Mouse (Mus musculus) heart, embryonic 11.5 days (tissue): Measurements from ENCODE around the gene Syngr1. TPM values are rescaled to one million over a fixed set of nuclear protein-coding genes. Genes with fewer than 3 reads are reported as not detected.

Experiments used
- ATAC-seq: fragments of 200-750 bp; cut with Nextera tagmentation; replicated peaks from 2 replicates; pipeline ENCODE4 v1.8.0; 2017; ENCODE audit warnings: moderate library complexity; ENCODE audit not compliant: insufficient number of reproducible peaks, low FRiP score, low TSS enrichment
- H3K27ac ChIP-seq: fragments of 300-500 bp; sonication (generic); 2 replicates; pipeline ENCODE4 v1.5.1; 2014; ENCODE audit warnings: mild to moderate bottlenecking, low read depth, low read length
- H3K27me3 ChIP-seq: fragments of 300-500 bp; sonication (generic); 2 replicates; pipeline ENCODE4 v1.6.1; 2014; ENCODE audit warnings: mild to moderate bottlenecking, low read length, mixed read lengths; ENCODE audit not compliant: control insufficient read depth, insufficient read depth
- H3K36me3 ChIP-seq: fragments of 300-500 bp; sonication (generic); 2 replicates; pipeline ENCODE4 v1.6.1; 2014; ENCODE audit warnings: mild to moderate bottlenecking, low read length, moderate library complexity, mixed read lengths; ENCODE audit not compliant: control insufficient read depth, insufficient read depth
- H3K4me1 ChIP-seq: fragments of 300-500 bp; sonication (generic); 2 replicates; pipeline ENCODE4 v1.6.1; 2014; ENCODE audit warnings: low read length; ENCODE audit not compliant: control insufficient read depth, insufficient read depth
- H3K4me2 ChIP-seq: fragments of 300-500 bp; sonication (generic); 2 replicates; pipeline ENCODE4 v1.6.1; 2014; ENCODE audit warnings: mild to moderate bottlenecking, moderate library complexity
- H3K4me3 ChIP-seq: fragments of 300-500 bp; sonication (generic); 2 replicates; pipeline ENCODE4 v1.5.1; 2014; ENCODE audit warnings: low read depth, low read length
- H3K9ac ChIP-seq: fragments of 300-500 bp; sonication (generic); 2 replicates; pipeline ENCODE4 v1.6.1; 2014; ENCODE audit warnings: mild to moderate bottlenecking, low read depth, low read length, moderate library complexity
- H3K9me3 ChIP-seq: fragments of 300-500 bp; sonication (generic); replicated peaks from 2 replicates; pipeline ENCODE4 v1.6.1; 2016; ENCODE audit warnings: low read length; ENCODE audit not compliant: control insufficient read depth
- WGBS: fragments of 180-500 bp; shearing (Covaris S2); extraction: QIAGEN DNeasy Blood & Tissue Kit; methylation state at CpG from one replicate; pipeline ENCODE4 v1.1.7; 2014; ENCODE audit not compliant: insufficient replicate concordance; 5-methylcytosine and 5-hydroxymethylcytosine counted together
- polyA plus RNA-seq: library from polyadenylated mRNA; unstranded; fragments of >200 nt; fragmentation: Nextera tagmentation; extraction: Ambion mirVana; gene quantifications from 2 replicates; pipeline ENCODE4 v1.2.1, GENCODE M21; 2014

The Syngr1 gene
- polyA plus RNA-seq, 1 experiment from 2014 or later: 15.2 TPM

GRCm38 (mm10) chr15:80073256-80073621, 17.9 kb upstream of the Syngr1 start:
- peaks cover 7% of the 10 kb centered on the region for H3K36me3 ChIP-seq
- no peak overlapping the region for H3K9ac ChIP-seq
- no peak overlapping the region for H3K4me3 ChIP-seq
- H3K27ac ChIP-seq: no peak overlapping the region
- peaks cover 11% of the 10 kb centered on the region for H3K4me1 ChIP-seq
- no peak for ATAC-seq
- H3K27me3 ChIP-seq: no peaks in the 10 kb centered on the region
- no peaks in the 10 kb centered on the region for H3K9me3 ChIP-seq
- 80% methylated on average over 1 of the region's 1 CpGs for WGBS
- H3K4me2 ChIP-seq: no peak overlapping the region

GRCm38 (mm10) chr15:80074663-80075373, 16.3 kb upstream of the Syngr1 start:
- ATAC-seq: no peak
- peaks cover 21% of the 10 kb centered on the region for H3K36me3 ChIP-seq
- H3K9me3 ChIP-seq: no peaks in the 10 kb centered on the region
- no peak overlapping the region for H3K4me2 ChIP-seq
- H3K4me3 ChIP-seq: no peak overlapping the region
- no peak overlapping the region for H3K27ac ChIP-seq
- WGBS: 38% methylated on average over 6 of the region's 6 CpGs
- H3K9ac ChIP-seq: no peak overlapping the region
- peaks cover 16% of the 10 kb centered on the region for H3K4me1 ChIP-seq
- H3K27me3 ChIP-seq: no peaks in the 10 kb centered on the region

GRCm38 (mm10) chr15:80075374-80075694, 15.8 kb upstream of the Syngr1 start:
- Histone ChIP-seq H3K4me1 (peaks cover 15% of the 10 kb centered on the region), H3K9me3 (no peaks in the 10 kb centered on the region), H3K4me3 (no peak overlapping the region), H3K4me2 (no peak overlapping the region), H3K27me3 (no peaks in the 10 kb centered on the region), H3K27ac (peak overlapping the region; percentile 10; the same call in 1 of the 2 replicates), H3K9ac (no peak overlapping the region), H3K36me3 (peaks cover 26% of the 10 kb centered on the region)
- WGBS: 42% methylated on average over 3 of the region's 3 CpGs
- ATAC-seq: no peak

- WGBS: 31% methylated on average over 5 of the region's 5 CpGs
- Histone ChIP-seq H3K4me1 (peaks cover 15% of the 10 kb centered on the region; the same call in 1 of the 2 replicates), H3K4me2 (no peak overlapping the region), H3K27me3 (no peaks in the 10 kb centered on the region), H3K27ac (peak overlapping the region; percentile 46; the same call in 1 of the 2 replicates), H3K9ac (no peak overlapping the region), H3K4me3 (no peak overlapping the region), H3K9me3 (no peaks in the 10 kb centered on the region), H3K36me3 (peaks cover 29% of the 10 kb centered on the region)
- ATAC-seq: 0 out of 2 replicates have a peak, but pooled peaks have one; percentile 16
Measured at GRCm38 (mm10) chr15:80075733-80076337, 15.3 kb upstream of the Syngr1 start.

- peaks cover 21% of the 10 kb centered on the region for H3K4me1 ChIP-seq
- no peak overlapping the region for H3K4me2 ChIP-seq
- no peaks in the 10 kb centered on the region for H3K27me3 ChIP-seq
- WGBS: 3% methylated on average over 2 of the region's 2 CpGs
- H3K9me3 ChIP-seq: no peaks in the 10 kb centered on the region
- no peak overlapping the region for H3K9ac ChIP-seq
- no peak for ATAC-seq
- H3K27ac ChIP-seq: peak overlapping the region; percentile 46; the same call in 1 of the 2 replicates
- no peak overlapping the region for H3K4me3 ChIP-seq
- H3K36me3 ChIP-seq: peaks cover 35% of the 10 kb centered on the region
Measured at GRCm38 (mm10) chr15:80076338-80077136, 14.6 kb upstream of the Syngr1 start.

GRCm38 (mm10) chr15:80078058-80078814, 12.9 kb upstream of the Syngr1 start:
- no peaks in the 10 kb centered on the region for H3K9me3 ChIP-seq
- H3K27me3 ChIP-seq: no peaks in the 10 kb centered on the region
- H3K36me3 ChIP-seq: peaks cover 41% of the 10 kb centered on the region
- H3K9ac ChIP-seq: no peak overlapping the region
- H3K4me2 ChIP-seq: no peak overlapping the region
- peaks cover 28% of the 10 kb centered on the region for H3K4me1 ChIP-seq
- no peak overlapping the region for H3K4me3 ChIP-seq
- 74% methylated on average over 11 of the region's 11 CpGs for WGBS
- no peak for ATAC-seq
- no peak overlapping the region for H3K27ac ChIP-seq

GRCm38 (mm10) chr15:80079129-80079668, 11.9 kb upstream of the Syngr1 start:
- no peak overlapping the region for H3K27ac ChIP-seq
- H3K4me2 ChIP-seq: no peak overlapping the region
- no peak for ATAC-seq
- no peak overlapping the region for H3K9ac ChIP-seq
- H3K4me3 ChIP-seq: no peak overlapping the region
- peaks cover 28% of the 10 kb centered on the region for H3K4me1 ChIP-seq
- no peaks in the 10 kb centered on the region for H3K27me3 ChIP-seq
- H3K36me3 ChIP-seq: peaks cover 41% of the 10 kb centered on the region
- WGBS: 89% methylated on average over 5 of the region's 5 CpGs
- H3K9me3 ChIP-seq: no peaks in the 10 kb centered on the region

- peaks cover 25% of the 10 kb centered on the region for H3K4me1 ChIP-seq
- H3K4me2 ChIP-seq: peak overlapping the region; percentile 29
- no peak overlapping the region for H3K27ac ChIP-seq
- no peak overlapping the region for H3K4me3 ChIP-seq
- H3K9me3 ChIP-seq: no peaks in the 10 kb centered on the region
- H3K27me3 ChIP-seq: no peaks in the 10 kb centered on the region
- 85% methylated on average over 3 of the region's 3 CpGs for WGBS
- peaks cover 41% of the 10 kb centered on the region for H3K36me3 ChIP-seq
- ATAC-seq: no peak
- H3K9ac ChIP-seq: 0 out of 2 replicates have a peak overlapping the region, but pooled peaks have one; percentile 28
Measured at GRCm38 (mm10) chr15:80079954-80080353, 11.2 kb upstream of the Syngr1 start.
